Mouse (Mus musculus) layer of hippocampus, adult 9-10 months (tissue): ENCODE measurements around the gene Neurod4.
"Not testable (repeated sequence)": the region's sequence is repeated elsewhere in the genome, so short reads cannot be mapped to it uniquely, and the experiment has no call there.

Experiments used
- DNase-seq: peaks from one replicate; pipeline ENCODE4 v3.0.0; 2022; ENCODE audit warnings: low spot score

Gene Neurod4

DNA sequence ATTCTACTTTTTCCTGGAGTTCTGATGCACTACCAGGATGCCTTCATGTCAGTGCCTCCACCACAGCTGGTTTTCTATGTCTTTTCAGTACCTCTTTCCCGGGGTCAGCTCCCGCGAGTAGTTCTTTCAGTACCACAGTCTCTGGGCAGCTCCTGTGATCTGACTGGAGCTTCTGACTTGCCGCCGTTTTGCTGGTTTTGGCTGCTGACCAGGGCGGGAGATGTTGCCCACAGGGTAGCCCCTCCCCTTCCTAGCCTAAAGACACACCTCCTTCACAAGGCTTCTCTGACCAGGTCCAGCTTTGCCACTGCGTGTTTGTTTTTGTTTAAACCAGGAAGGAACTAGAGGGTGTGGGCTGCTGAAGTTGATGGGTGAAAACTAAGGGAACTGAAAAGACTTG lies at the start of gene Neurod4:
Gene Neurod4, minus strand, starts transcription at position 175 of the 400 bp plus-strand sequence.
- DNase-seq: no peak

DNA sequence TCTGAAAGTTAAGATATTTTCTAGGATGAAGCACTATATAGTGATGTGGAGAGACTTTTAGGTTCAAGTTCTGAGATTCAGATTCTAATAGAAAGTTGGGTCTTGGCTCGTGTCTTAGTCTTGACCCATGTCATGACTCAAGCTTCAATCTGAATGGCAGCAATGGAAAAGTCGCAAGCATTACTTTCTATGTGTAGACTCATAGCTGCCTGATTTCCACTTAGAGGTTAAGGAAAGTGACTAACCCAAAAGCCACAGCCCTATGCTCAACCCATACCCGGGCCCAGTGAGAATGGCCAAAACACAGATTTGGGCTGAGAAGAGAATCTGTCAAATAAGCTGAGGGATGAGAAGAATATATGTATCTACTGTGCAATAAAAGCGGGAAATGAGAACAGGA lies 44.2 kb upstream of the Neurod4 start:
- DNase-seq: no peak

DNA sequence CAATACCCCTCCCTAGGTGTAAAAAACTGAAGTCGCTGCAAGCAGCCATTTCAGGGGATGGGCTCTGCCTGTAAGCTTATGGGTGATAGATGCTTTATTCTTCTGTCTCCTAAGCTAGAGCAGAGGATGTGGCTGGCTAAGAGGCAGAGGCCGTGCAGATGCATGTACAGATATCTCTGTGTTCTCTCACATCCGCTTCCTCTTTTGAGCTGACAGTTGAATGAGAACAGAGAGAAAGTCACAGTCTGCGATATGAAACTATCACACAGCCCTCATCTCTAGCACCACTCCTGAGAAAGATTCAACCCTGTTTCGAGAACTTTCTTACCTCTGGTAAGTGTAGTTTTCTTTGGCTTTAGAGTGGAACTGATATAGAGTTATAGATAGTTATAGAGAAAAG lies 42.6 kb upstream of the Neurod4 start, which contains the start of gene Tespa1:
Gene Tespa1, plus strand, starts transcription at position 234 of the 400 bp plus-strand sequence.
- no peak for DNase-seq

DNA sequence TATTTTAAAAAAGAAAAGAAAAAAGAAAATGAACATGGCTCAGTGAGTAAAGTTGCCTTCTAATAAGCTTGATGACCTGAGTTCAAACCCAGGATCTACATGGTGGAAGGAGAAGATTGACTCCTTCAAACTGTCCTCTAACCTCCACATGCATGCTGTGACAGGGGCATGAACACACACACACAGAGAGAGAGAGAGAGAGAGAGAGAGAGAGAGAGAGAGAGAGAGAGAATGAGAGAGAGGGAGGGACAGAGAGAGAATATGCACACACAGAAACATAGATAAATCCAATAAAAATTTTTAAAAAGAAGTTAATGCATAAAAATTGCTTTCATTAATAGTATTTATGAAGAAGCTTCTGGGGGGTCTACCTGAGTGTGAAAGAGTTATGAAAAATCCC lies 42.0 kb upstream of the Neurod4 start:
- no peak for DNase-seq

DNA sequence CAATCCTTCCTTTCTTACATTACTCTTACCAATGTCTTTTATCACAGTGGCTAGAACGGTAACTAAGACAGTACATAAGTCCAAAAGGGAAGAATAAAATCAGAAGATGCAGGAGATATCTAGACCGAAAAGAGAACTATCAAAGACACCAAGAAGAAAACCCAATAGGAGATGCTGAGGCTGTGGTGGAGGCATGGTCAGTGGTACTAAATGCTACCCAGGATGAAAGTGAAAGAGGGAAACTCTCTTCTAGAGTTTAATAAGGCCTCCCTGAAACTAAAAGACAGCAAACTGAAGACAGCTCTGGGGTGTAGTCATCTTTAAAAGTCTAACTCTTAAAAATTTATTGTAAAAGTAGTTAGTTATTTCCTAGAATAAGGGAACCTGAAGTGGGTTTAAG lies 40.7 kb upstream of the Neurod4 start:
- no peak for DNase-seq

DNA sequence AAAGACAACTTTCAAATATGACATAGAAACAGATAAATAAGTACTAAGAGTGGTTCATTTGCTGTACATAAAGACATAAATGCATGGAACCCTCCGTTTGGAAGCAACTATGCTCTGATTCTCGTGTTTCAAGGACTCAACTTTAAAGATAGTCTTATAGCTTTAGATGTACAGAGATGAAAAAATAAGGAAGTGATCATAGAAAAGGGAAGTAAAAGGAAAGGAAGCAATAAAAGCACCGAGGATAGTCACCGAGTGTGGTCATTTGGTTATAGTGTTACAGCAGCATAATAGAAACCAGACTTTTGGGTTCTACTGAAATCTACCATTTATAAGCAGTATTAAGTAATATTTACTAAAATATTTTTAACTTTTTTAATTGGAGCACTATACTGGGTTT lies 38.7 kb upstream of the Neurod4 start:
- DNase-seq: no peak

DNA sequence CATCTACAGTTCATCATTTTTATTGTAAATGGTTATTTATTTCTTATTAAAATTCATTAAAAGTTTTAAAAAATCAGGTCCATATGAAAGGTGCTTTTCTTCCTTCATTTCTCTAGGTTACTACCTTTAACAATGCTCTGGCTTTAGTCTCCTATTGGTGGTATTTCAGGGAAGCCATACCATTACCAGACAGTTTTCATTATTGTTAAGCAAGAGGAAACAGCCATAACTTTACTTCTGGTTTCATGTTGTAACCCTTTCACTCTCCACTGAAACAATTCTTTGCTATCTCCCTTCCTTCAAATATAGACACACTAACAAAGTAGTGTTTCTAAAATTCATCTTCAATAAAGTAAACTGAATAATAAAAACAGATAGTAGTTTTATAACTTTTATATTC lies 35.8 kb upstream of the Neurod4 start:
- no peak for DNase-seq

DNA sequence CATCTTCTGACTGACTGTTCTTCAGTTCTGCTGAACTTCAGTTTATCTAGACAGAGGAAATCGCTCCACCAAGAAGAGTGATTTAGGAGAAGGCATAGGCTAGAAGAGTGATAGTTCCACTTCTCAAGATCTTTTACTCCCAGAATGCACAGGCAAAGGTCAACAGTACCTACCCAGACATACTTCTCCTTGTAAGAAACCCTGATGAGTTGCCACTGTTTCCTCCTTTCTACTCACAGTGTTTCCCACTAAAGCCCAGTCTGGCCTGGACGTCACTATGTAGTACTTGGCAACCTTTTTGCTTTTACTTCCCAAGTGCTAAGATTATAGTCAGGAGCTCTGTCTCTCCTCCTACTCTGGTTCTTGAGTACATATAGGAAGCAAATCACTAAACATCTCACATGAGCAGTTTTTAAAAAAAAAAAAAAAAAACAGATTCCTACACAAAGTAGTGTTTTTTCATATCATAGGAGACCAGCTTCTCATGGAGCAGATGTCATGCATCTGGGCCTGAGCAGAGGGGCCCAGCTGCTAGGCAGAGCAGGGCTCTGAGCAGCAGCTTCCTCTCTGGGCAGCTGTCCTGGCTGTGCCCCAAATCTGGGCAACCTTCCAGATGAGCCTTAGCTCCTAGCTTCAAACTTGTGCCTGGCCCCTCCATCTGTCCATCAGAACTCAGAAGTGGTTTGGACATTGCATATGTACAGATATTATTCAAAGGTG lies 34.2 kb upstream of the Neurod4 start:
- no peak for DNase-seq

DNA sequence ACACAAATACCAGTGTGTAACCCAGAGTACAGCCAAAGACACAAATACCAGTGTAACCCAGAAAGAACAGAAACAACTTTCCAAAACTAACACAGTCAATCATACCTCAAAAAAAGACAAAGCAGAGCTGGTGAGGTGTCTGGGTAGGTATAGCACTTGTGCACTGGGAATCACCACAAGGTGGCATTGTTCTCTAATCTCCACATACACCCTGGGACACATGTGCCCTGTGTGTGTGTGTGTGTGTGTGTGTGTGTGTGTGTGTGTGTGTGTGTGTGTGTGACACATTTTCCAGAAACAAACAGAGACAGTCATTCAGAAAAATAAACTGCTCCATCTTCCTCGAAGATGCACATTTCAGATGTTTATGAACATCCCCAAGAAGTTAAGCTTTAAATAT lies 33.5 kb upstream of the Neurod4 start:
- DNase-seq: no peak

DNA sequence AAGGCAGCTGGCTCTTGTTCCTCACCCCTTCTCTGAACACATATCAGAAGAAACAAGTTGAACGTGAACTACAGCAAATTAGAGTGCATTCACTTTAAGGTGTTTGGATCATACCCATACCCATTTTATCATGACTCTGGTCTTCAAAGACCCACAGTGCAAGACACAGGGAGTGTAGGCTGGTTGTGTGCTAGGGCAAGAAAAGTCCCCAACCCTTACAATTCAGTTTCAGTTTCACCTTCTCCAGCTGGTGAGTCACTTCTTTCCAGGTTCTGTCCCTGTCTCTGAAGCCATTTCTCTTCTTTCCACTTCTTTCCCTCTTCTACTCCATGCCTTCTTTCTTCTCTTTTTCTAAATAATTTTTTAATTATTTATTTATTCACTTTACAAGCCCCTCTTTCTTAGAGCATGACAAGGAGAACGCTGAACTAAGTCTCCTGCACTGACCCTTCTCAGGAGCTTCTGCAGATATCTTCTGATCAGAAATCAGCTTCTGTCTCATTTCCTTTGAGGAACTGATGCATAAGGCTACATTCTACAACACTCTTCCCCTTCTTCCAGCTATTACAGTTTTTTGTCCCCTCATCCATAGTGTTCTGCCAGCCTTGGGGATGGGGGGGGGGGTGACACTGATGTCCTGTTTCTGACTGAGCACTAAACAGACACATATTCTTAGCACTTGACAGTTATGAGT lies 31.6 kb upstream of the Neurod4 start:
- DNase-seq: no peak

DNA sequence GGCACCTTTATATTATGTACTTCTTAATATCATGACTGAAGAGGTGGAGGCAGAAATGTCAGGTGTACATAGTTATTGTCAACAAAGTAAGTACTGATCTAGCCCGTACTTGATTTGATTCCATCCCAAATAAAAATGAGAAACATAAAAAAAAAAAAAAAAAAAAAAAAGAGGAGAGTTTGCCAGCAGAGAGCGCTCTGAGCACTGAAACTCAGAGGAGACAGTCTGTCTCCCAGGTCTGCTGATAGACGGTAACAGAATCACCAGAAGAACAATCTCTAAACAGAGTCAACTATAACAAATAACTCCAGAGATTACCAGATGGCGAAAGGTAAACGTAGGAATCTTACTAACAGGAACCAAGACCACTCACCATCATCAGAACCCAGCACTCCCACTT lies 24.1 kb upstream of the Neurod4 start:
- DNase-seq: not testable (repeated sequence)

DNA sequence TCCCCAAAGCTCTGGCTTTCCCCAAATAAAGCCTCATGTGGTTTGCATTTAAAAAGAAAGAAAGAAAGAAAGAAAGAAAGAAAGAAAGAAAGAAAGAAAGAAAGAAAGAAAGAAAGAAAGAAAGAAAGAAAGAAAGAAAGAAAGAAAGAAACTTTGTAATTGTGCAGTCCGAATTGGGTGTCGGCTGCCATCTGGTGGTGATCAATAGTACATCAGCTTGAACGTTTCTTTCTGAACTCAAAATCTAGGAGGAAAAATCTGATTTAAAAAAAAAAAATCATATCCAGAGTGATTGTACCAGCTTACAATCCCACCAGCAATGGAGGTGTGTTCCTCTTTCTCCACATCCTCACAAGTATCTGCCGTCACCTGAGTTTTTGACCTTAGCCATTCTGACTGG lies 18.7 kb upstream of the Neurod4 start:
- not testable (repeated sequence) for DNase-seq

DNA sequence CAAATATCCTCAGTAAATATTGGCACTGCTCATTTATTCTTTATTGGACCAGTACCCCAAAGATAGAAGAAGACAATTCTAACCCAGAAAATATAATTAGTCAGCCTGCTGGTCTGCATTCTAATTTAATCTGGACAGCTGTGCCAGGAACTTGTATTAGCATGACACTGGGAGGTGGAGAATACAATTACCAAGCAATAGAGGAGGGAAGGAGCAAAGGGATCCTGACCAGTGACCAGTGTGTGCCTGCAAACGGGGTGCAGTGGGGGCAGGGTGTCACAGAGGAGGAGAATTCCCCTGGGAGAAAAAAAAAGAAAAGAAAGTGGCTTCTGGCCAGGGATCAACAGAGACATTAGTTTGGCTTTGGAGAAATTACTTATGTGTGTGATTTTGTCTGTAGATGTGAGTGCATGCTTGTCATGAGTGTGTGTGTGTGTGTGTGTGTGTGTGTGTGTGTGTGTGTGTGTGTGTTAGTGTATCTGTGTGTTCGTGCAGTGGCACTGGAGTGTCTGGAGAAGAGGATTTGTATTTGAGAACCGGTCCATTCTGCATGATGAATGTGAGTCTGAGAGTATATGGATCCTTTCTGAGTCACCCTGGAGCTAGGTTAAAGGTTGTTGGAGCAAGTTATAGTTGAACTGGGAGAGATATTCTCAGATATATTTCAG lies 13.8 kb upstream of the Neurod4 start:
- no peak for DNase-seq

DNA sequence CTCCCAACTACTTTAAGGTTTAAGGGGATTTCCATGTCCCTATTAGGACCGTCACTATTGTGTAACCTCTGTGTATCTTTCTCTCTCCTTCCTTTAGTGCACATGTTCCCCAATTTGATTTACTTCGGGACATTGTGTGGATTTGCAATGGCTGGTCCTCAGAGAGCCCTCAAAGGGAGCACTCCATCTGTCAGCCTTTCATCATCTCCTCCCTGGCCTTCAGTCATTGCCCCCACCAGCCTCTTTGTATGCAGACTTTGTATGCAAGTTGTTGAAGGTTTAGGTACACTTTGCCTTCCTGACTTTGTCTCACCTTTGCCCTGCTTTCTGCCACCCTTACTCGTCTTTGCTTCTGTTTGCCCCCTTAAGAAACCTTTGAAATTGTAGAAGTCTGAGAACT lies 8.0 kb upstream of the Neurod4 start:
- no peak for DNase-seq

DNA sequence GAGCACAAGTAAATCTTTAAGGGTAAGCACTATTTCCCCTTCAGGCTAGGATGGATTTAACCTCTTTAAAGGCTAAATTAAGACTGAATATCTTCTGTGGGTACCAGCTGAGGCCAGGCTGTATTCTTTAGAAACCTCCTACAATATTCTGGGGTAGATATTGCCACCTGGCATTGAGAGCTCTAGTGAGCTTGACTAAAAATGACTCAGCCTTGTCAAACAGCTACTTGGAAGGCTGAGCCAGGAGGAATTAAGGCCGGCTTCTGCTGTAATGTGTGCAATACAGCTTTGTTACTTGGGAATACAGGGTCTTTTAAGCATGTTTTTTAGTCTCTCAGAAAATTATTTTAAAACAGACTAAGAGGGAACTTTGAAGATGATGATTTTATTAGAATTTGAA lies 7.2 kb upstream of the Neurod4 start:
- DNase-seq: no peak

DNA sequence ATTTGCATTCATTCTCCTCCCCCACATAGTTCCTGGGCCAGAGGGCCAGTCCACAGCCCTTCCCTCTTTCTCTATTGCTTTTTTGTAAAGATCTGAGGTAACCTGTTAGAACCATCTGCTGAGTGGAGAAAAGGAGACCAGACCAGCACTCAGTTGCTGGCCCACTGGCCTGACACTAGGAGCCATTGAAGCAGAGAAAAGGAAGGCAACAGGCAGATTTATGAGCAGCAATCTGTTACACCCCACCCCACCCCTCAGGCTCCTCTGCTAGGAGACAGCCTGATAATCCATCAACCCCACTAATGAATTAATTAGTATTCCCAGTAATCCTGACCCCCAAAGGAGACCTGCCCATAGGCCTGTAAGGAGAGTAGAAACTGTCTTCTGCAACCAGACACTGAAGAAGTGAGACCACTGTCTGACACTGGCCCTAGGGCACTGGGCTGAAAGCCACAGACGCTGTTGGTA lies 2.0 kb upstream of the Neurod4 start:
- no peak for DNase-seq

DNA sequence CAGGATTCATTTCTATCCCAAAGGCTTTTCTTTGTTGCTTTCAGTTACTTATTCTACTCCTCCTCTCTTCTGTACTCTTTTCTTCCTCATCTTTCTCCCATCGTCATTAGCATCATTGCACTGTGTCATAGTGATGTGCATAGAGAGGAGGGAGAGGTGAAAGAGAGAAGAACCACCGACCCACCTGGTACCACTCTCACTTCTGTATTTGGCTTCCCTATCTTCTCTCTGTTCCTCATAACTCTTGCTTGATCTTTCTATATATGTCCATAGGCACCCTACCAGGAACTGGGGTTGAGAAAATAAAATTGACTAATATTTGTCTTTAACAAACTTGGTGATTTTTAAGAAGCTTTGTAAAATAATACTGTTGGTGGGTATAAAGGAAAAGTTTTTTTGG lies 3.5 kb downstream of the Neurod4 start:
- DNase-seq: no peak

DNA sequence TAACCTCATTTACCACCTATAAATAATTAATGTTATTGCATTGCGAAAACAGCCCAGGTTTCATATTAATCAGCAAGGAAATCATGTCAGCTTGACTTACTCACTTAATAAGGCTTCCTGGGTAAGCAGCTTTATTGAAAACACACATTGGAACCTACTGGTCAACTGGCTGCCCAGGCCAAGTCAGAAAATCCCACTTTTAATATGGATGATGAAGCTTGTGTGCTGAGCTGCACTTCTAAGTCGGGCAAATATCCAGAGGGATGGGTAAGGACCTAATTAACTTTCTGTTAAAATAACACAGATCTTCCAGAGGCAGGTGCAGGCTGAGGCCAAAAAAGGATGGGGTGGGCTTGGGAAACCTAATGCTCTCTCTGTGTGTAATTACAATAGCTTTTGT lies 4.3 kb downstream of the Neurod4 start:
- no peak for DNase-seq

DNA sequence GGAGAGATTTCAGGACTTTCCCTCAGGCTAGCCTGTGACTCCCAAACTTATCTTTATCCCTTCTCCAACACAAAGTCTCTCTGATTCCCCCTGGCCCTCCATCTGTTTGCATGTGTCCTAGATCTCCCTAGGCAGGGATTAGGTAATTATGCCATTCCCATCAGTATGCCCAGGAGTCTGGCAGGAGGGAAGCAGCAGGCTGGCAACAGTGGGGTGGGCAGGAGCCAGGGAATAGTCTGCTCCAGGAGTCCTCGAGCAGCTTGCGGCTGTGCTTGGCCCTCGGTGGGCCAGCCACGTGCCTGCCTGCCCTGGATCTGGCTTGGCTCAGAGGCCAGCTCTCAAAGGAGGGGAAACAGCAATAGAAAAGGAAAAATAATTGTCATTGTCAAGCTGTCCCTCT lies 16.8 kb downstream of the Neurod4 start:
- DNase-seq: no peak

DNA sequence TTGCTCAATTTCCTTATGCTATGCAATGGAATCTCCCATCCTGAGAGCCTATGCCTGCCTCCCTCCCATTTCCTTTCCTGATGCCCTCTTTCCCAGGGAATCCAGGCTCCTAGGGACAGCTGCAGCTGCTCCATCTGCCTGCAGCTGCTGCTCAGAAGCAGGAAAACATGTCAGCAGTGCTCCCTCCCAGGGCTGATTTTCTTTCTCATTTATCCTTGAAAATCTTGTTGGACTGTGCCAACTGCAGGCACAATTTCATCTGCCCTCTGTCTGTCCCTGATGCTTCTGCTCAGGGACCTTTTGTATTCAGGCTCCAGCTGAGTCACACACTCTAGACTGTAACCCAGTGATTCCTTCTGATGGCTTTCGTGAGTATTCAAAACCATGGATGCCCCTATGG lies 20.6 kb downstream of the Neurod4 start:
- no peak for DNase-seq

DNA sequence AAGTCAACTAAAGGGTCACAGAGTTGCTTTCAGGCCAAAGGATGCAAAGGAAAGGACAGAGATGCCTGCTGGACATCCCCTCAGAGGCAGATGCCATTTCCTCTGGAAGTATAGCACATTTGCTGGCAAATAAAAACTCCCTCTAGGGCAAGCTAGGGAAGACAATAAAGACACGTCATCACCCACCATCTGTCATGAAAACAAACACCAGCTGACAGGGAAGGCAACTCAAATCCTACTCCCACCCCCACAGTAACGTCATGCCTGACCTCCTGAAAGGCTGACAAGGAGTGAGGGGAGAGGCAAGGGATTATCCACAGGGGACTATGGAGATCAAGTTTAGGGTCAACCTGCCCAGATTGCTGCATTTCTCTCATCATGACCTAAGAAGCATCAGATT lies 35.8 kb downstream of the Neurod4 start:
- peak; percentile 20 for DNase-seq

DNA sequence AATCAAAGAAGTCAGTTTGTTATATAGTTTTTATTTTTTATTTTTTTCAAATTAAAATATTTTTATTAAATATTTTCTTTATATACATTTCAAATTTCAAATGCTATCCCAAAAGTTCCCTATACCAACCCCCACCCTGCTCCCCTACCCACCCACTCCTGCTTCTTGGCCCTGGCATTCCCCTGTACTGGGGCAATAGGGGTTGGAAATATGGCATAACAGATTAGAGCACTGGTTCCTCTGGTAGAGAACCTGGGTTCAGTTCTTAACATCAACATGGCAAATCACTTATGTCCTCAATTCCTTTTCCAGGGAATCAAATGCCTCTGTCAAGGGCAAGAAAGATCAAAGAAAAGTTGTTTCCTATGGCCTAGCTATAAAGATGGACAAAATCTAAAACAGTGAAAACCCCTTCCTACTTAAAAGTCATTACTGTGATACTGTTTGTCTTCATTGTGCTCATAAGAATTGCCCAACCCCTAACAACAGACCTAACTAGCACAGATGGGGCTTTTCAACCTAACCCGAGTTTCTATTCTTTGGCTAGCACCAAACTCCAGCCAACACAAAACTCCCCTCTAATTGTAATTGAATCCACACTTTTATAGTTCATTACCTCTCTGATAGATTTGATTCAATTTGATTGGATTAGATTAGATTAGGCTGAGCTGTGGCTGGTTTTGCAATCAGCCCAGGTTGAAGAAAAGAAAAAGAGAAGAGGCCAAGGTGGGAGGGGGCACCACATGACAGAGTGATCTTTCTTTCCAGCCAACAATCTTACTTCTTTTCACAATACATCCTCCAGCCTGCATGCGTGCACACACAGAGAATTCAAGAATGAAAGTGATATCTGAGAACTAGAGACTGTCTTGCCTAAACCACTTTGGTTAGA lies 41.5 kb downstream of the Neurod4 start:
- DNase-seq: no peak
